Mouse (Mus musculus): ENCODE measurements around the gene Dab1. TPM values are rescaled to one million over a fixed set of nuclear protein-coding genes. Genes with fewer than 3 reads are reported as not detected.

The Dab1 gene
- total and polyA plus RNA-seq, 3 experiments: not detected

DNA sequence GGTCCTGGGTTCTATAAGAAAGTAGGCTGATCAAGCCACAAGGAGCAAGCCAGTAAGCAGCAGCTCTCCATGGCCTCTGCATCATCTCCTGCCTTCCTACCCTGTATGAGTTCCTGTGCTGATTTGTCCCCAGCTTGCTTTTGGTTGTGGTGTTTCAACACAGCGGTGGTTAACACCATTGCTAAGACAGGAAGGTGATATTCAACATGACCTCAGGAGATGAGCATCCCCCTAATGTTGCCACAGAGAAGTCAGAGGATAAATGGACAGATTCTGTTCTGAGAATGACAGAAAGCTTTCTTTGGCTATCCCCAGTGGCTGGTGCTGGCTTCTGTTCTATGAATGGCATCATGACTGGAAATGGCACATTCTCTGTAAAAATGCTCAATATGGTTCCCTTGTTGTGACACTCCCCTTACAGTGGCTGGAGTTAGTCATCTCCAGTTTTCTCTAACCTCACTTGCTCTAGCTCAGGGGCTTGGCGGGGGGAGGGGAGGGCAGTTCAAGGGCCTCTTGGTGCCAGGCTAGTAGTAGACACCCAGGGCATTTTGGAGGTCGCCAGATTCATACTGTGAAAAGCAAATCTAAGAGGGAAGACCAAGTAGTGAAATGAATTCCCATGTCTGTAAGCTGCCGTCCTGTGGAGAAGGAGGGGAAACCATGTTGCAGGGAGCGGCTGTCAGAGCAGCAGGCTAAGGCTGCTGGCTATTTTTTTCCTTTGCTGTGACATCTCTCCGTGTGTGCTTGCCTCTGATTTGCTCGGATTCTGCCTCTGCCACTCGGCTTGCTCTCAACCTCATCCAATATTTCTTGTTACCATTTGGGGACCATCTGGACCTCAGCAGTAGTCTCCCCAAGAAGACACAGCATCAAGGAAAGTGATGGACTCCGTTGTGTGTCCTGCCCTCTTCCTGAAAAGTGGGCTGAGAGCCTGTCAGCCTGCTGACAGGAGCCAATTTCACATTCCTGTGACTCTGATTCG, 1086.8 kb downstream of the Dab1 start:
- no peaks in the 10 kb centered on the region for H3K9me3 ChIP-seq (replicated peaks; ENCODE audit: insufficient read depth, low read length)
- H3K9ac ChIP-seq (ENCODE audit: control insufficient read depth, low read depth, low read length, poor library complexity, severe bottlenecking): no peak overlapping the region
- no peak for DNase-seq (ENCODE audit: low read depth, low spot score)
- H3K36me3 ChIP-seq (ENCODE audit: control insufficient read depth in 1 of 2, insufficient read depth in 2 of 2, low read length in 2 of 2): no peaks in the 10 kb centered on the region
- H3K79me2 ChIP-seq (ENCODE audit: control insufficient read depth, insufficient read depth, low read length, poor library complexity): no peaks in the 10 kb centered on the region
- no peak overlapping the region for H3K4me3 ChIP-seq (ENCODE audit: control insufficient read depth in 1 of 2, insufficient read depth in 1 of 2, low read depth in 2 of 2, low read length in 2 of 2)
- H3K27ac ChIP-seq (ENCODE audit: control insufficient read depth, low read depth, low read length): no peak overlapping the region
- no peaks in the 10 kb centered on the region for H3K4me1 ChIP-seq (ENCODE audit: control insufficient read depth in 1 of 2, insufficient read depth in 2 of 2, low read length in 2 of 2)
- TF ChIP-seq MEF2A (IDR thresholded peaks at IDR 0.05; ENCODE audit: extremely low read depth, insufficient replicate concordance, low read depth, low read length, poor library complexity, severe bottlenecking) (no peak), HCFC1 (IDR thresholded peaks at IDR 0.05; ENCODE audit: low read depth, low read length) (no peak), MAZ (IDR thresholded peaks at IDR 0.05; ENCODE audit: low read depth, low read length) (no peak), SIN3A (IDR thresholded peaks at IDR 0.05; ENCODE audit: low read length) (no peak), NRF1 (IDR thresholded peaks at IDR 0.05; ENCODE audit: insufficient read depth, low read depth, low read length, poor library complexity, severe bottlenecking) (no peak), ETS1 (IDR thresholded peaks at IDR 0.05; ENCODE audit: low read depth, low read length) (no peak)
- H3K27me3 ChIP-seq (ENCODE audit: control insufficient read depth in 1 of 2, insufficient read depth in 2 of 2, low read length in 2 of 2): no peaks in the 10 kb centered on the region

DNA sequence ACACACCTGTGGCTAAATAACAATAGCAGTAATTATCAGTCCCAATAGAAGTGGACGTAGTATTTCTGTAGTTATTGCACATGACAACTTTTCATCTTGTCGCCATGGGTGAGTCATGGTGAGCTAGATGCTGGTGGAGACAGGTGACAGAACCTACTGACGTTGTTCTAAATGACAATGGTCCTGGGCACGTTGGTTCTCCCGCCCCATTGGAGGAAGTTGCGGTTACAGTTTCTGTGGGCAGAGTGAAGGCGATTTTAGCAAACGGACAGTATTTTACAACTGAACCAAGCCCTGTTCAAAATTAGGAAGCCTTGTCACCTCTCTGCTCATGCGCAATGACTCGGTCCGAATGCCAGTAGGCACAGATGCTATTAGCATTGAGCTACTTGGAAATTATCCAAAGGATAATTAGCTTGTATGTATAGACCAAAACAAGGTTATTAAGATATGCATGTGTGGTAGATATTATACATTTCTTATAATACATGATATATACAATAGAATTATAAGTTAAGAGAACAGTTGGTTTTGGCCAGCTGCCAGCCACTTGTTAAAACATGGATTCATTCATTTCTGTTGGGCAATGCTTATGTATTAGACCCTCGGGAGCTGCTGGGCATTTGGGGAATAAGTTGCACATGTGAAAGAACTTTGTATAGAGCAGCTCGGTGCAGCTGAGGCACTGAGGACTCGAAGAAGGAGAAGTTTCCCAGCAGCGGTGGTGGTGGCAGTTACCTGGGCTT, 1093.4 kb downstream of the Dab1 start:
- TF ChIP-seq E2F4 (IDR thresholded peaks at IDR 0.05; ENCODE audit: borderline replicate concordance, low read depth, low read length) (no peak), TBP (IDR thresholded peaks at IDR 0.05; ENCODE audit: low read depth, low read length) (no peak), HCFC1 (IDR thresholded peaks at IDR 0.05; ENCODE audit: low read depth, low read length) (no peak), KAT2A (conservative IDR thresholded peaks at IDR 0.05; ENCODE audit: low read depth, low read length) (no peak), SIN3A (IDR thresholded peaks at IDR 0.05; ENCODE audit: low read length) (no peak), NELFE (IDR thresholded peaks at IDR 0.05; ENCODE audit: low read depth, low read length) (no peak), POLR2AphosphoS5 (IDR thresholded peaks at IDR 0.05; ENCODE audit: borderline replicate concordance, low read depth, low read length) (no peak), ZNF384 (IDR thresholded peaks at IDR 0.05; ENCODE audit: low read depth, low read length) (no peak), RAD21 (IDR thresholded peaks at IDR 0.05; ENCODE audit: low read depth, low read length) (no peak), ETS1 (IDR thresholded peaks at IDR 0.05; ENCODE audit: low read depth, low read length) (no peak), MXI1 (IDR thresholded peaks at IDR 0.05; ENCODE audit: low read depth, low read length) (no peak), CHD2 (IDR thresholded peaks at IDR 0.05; ENCODE audit: low read length) (no peak), MYB (IDR thresholded peaks at IDR 0.05; ENCODE audit: low read depth, low read length) (no peak), GATA1 (IDR thresholded peaks at IDR 0.05; ENCODE audit: low read depth, low read length) (no peak), JUND (IDR thresholded peaks at IDR 0.05; ENCODE audit: low read depth, low read length) (no peak), USF1 (IDR thresholded peaks at IDR 0.05; ENCODE audit: low read depth, low read length) (no peak)
- H3K9me3 ChIP-seq (replicated peaks; ENCODE audit: insufficient read depth, low read length): no peaks in the 10 kb centered on the region
- no peak overlapping the region for H3K4me3 ChIP-seq (ENCODE audit: control insufficient read depth in 1 of 2, insufficient read depth in 1 of 2, low read depth in 2 of 2, low read length in 2 of 2)
- no peaks in the 10 kb centered on the region for H3K36me3 ChIP-seq (ENCODE audit: control insufficient read depth in 1 of 2, insufficient read depth in 2 of 2, low read length in 2 of 2)
- no peaks in the 10 kb centered on the region for H3K79me2 ChIP-seq (ENCODE audit: control insufficient read depth, insufficient read depth, low read length, poor library complexity)
- H3K27me3 ChIP-seq (ENCODE audit: control insufficient read depth in 1 of 2, insufficient read depth in 2 of 2, low read length in 2 of 2): no peaks in the 10 kb centered on the region
- no peaks in the 10 kb centered on the region for H3K4me1 ChIP-seq (ENCODE audit: control insufficient read depth in 1 of 2, insufficient read depth in 2 of 2, low read length in 2 of 2)
- H3K27ac ChIP-seq (ENCODE audit: control insufficient read depth, low read depth, low read length): no peak overlapping the region
- no peak overlapping the region for H3K9ac ChIP-seq (ENCODE audit: control insufficient read depth, low read depth, low read length, poor library complexity, severe bottlenecking)
- no peak for DNase-seq (ENCODE audit: low read depth, low spot score)

Measured in MEL (cell line).